Mouse (Mus musculus) 3T3-L1 (cell line): ENCODE data around the gene Mre11a.

Experiments used
- DNase-seq: peaks from one replicate; pipeline ENCODE4 v3.0.0-alpha.2; 2015; ENCODE audit warnings: low read depth, low spot score

Mre11a gene

GRCm38 (mm10) chr9:14784039-14785002 is at the start of gene Mre11a, which contains the start of gene Ankrd49:
TSS of gene Mre11a (plus strand) at chr9:14784654.
TSS of gene Ankrd49 (minus strand) at chr9:14784856.
- DNase-seq, result peak; percentile 98

GRCm38 (mm10) chr9:14739498-14740150 is 44.8 kb upstream of the Mre11a start:
- DNase-seq, result peak; percentile 18

GRCm38 (mm10) chr9:14740151-14740924 is 44.1 kb upstream of the Mre11a start, which contains the start of gene Piwil4:
TSS of gene Piwil4 (minus strand) at chr9:14740733.
- DNase-seq, result no peak

DNA sequence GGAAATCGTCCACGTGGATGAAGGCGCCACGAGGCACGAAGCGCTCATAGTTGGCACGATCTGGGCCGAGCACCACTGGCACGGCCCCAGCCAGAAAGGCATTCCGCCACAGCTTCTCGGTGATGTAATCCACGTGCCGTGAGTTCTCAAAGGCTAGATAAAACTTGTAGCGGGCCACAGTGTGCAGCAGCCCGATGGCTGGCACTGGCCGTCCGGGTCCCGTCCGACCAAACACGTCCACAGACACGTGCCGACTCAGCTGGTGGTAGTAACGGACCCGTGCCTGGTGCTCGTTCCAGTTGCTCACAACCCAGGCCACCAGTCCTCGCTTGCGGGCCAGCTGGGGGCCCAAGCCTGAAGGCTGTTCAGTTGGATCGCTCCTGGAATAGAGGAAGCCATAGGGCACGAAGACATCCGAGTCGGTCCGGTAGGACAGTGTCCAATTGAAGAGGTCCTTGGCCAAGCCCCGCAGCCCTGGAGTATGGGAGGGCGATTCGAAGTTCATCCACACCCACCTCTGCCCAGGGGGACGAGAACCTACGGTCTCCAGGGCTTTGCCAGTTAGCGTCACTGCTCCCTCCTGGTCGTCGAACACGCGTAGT is 33.5 kb upstream of the Mre11a start:
- DNase-seq, result no peak

DNA sequence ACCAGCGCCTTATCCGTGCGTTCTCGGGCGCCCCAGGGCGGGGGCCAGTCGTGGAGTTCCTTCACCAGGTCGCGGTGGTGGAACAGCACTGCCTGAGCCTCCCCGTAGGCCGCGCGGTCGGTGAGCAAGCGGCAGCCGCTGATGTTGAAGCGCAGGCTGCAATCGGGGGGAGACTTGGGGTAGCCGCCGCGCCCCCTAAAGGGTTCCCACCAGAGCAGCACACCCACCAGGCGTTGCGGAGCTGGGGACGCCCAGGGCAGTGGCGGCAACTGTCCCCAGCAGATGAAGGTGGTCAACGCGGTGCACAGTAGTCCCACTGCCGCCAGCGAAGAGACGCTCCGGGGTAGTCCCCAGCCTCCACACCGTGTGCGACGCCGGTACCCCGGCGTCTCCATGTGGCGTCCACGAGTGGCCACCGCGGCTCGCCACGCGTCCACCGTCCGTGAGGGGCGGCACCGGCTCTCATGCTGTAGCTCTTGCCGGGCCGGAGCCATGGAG is 32.9 kb upstream of the Mre11a start:
- no peak for DNase-seq

DNA sequence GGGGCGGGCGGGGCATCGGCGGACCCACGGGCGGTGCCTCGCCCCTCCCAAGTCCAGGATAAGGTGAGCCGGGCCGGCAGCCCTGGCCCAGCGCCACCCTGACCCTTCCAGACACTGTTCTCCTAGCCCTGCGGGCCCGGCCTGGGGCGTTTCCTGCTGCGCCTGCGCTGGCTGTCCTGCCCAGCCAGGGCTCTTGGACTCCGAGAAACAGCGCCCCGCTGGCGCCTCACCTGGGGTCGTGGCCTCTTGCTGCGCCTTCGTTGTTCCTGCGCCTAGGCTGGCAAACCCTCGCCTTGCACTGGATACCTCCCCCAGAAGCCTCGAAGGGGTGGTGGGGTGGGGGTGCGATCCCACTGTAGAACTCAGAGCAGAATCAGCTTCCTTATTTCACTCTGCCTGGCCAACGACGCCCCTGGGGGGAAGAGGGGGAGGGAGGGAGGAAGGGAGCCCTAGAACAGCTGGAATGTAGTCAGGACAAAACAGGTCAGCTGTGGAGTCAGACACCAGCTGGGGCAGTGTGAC is 32.4 kb upstream of the Mre11a start, which contains the start of gene Fut4:
Gene Fut4, minus strand, starts transcription at position 393 of the 522 bp plus-strand sequence.
- no peak for DNase-seq

DNA sequence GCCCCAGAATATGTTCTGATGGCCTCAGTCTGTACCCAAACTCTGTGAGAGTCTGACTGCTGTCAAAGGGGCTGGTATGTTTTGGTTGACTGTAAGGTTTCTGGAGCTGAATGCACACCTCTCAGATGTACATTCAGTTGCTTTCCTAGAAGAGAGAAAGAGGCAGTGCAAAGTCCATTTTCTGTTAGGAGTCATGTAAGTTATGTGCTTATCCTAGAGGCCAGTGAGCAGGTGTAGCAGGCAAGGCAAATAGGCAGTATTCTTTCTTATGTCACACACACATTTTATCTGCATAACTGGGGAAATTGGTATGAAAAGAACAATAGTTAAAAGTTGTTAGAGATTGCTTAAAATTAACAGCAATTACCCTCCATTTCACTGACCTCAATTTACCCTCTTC is 30.5 kb upstream of the Mre11a start:
- no peak for DNase-seq

DNA sequence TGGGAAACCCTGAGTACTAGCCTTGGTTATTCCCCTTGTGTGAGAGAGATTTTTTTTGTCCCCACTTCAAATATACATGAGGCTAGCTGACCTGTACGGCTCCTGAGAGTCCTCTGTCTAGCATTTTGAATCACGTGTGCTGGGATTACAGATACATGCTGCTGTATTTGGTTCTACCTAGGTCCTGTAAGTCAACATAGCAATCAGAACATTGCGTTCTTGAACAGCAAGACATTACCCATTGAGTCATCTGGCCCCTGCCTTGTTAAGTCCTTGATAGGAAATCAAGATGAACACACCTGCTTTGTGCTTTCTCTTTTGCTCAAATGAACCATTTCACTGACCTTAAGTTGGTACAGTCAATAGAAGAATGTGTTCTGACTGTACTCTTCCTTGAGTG is 30.0 kb upstream of the Mre11a start:
- DNase-seq, result no peak

DNA sequence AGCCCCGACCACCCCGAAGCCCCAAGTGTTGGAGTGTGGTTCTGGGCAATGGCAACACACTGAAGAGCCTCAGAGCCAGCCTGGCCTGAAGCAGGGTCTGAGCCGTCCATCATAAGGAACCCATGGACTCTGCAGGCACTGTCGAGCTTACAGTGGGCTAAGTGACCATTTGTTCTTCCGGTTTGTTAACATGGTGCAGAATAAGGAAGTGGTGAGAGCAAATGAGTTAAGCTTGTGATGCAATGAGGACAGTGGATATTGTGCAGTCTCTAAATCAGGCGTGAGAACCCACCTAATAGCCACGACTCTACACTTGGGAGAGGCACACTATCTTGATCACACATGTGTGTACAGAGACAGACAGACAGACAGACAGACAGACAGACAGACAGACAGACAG is 25.9 kb upstream of the Mre11a start:
- DNase-seq, result peak; percentile 33

DNA sequence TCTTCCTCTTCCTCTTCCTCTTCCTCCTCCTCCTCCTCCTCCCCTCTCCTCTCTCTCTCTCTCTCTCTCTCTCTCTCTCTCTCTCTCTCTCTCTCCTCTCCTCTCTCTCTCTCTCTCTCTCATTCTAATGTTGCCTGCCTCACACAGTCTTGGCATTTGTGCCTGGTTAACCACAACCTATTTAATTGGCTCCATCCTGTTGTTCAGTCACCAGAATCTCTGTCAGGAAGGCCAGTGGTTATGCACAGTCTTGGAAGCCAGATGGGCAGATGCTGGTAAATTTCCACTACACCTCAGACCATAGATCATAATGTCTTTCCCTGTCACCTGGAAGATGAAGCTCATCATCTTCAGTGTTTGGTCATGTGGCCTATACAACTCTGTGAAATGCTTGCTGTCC is 25.2 kb upstream of the Mre11a start:
- peak; percentile 87 for DNase-seq

DNA sequence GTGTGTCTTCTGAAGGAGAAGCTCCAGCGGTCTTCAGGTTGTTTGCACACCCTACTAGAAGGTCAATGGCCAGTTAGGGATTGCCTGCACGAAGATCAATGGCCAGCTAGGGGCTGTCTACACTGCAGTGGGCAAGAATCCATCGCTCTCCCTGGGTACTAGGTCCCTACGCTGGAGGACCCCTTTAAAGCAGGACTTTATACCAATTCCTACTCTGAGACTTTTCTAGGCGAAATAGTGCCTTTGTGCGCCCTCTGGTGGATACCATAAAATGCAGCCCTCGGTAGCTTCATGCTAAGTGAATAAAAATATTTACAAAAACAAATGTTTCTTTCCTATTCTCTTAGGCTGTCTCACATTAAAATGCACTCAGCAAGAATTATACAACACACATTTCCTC is 19.7 kb upstream of the Mre11a start:
- peak; percentile 76 for DNase-seq

GRCm38 (mm10) chr9:14769811-14770210 is 14.6 kb upstream of the Mre11a start:
- no peak for DNase-seq

GRCm38 (mm10) chr9:14770803-14771471 is 13.5 kb upstream of the Mre11a start, which contains the start of gene 1700012B09Rik:
TSS of gene 1700012B09Rik (minus strand) at chr9:14771030.
- DNase-seq, result no peak

DNA sequence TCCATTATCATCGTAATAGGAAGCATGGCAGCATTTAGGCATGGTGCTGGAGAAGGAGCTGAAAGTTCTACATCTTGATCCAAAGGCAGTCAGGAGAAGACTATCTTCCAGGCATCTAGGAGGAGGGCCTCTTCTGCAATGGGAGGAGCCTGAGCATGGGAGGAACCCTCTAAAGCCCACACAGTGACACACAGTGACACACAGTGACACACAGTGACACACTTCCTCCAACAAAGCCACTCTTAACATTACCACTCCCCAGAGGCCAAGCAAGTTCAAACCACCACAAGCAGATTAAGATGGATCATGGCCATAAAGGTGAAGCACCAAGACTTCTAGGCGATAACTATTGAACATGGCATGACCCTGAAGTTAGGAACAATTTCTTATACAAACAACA is 12.4 kb upstream of the Mre11a start:
- DNase-seq, result no peak

GRCm38 (mm10) chr9:14773813-14774212 is 10.6 kb upstream of the Mre11a start:
- peak; percentile 48 for DNase-seq

DNA sequence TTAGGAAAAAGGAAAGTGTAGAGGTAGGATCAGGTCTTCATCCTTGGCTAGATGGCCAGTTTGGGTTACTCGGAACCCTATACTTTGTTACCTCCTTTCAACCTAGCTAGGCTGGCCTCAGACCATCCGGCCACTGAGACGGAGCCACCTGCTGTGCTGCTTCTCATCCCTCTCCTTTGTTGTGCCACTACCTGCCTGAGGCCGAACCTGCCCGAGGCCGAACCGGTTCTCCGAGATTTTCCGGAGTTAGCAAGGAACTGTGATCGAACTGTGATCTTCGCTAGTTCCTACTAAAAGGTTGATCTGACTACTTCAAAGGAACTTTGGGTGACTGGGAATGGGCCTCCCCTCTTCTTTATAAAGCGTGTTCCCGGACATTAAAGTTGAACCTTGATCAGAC is 6.1 kb upstream of the Mre11a start:
- no peak for DNase-seq

DNA sequence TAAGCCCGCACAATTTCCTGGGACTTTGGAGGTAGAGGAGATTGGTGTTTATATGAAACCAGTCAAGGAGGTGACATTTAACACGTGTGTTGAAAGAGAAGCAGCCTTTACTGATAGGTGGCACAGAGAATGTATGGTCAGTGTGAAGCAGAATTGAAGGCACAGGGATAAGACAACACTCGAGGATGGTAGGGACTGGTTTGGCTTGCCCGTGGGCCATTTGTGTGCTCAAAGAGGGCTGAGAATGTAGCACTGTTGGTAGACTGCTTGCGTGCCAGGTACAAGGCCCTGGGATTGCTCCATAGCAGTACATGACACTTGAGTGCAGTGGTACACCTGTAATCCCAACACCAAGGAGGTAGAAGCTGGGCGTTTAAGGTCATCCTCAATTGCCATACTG is 2.9 kb downstream of the Mre11a start:
- DNase-seq, result no peak

DNA sequence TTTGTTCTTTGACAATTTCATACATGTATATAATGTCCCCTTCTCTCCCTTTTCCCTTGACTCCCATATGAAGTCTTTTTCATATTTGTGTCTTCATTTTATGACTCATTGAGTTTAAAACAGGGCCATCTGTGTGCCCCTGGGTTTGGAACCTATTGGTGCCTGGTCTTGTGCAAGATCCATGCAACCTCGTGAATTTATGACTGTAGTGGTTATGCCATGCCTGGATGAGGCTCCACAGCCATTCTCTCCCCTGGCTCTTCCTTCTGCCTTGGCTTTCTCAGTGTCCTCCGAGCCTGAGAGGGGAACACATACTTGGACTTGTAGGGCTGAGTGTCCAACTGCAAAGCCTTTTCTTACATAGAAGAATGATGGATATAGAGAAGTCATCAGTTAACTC is 21.3 kb downstream of the Mre11a start:
- no peak for DNase-seq

DNA sequence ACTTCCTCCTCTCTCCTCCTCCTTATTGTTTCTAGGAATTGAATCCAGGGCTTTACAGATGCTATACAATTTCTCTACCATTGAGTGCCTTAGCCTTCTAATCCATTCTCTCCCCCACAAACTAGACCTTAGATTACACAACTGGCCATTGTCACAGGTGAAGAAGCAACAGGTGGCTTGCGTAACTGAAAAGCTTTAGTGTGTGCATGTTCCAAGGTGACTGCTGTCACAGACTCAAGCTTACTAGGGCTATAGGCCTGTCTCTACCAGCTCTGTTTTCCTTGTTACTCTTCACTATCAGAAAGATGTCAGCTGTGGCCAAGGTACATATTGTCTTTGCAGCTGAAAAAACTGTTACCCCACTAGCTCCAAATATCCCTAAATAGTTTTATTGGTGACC is 22.3 kb downstream of the Mre11a start:
- no peak for DNase-seq

DNA sequence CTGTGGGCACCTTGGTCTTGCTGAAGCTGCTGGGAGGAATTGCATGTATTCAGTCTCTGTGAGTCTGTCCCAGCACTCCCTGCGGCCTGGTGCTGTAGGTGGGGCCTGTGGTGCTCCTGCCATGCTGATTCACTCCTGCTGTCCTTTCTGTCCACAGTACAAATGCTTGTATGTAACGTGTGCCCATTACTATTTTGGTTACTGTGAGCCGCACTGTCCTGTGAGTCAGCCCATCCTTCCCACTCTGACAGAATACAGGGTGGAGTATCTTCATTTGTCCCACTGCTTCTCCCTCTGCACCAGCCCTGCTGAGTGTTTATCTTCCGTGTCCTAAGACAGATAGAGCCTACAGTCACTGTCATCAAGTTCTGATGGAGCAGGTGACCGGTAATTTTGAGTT is 25.7 kb downstream of the Mre11a start:
- no peak for DNase-seq
